ENCODE assay signal across 8 mouse cellular contexts in the genomic region with DNA sequence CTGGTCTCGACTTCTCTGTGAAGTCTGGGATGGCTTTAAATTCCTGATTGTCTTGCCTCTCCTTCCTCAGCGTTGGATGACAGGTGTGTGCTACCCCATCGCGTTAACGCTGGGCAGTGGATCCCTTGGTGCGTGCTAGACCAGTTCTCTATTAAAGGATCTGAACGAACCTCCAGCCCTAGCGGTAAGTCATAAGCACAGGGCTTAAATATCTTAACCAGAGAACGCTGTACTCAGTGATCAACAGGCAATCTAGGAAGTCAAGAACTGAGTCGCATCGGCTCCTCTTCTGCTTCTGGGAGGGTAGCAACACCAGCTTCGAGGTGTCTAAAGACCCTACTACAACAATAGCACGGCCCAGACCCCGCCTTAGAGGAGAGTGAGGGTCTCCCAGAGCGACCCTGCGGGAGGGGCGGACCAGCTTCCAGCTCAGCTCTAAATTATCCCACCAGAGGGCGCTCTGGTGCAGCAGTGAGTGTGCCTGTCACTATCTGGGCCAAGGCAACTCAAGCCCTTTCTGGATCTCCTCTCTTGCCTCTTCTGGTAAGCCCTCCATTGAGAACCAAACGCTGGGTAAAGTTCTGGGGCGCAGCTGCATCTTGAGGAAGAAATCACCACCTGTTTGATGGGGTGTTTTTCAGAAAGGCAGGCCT. TPM values are rescaled to one million over a fixed set of nuclear protein-coding genes. Genes with fewer than 3 reads are reported as not detected.
DNase-seq lines count a peak whose midpoint lies in the region; ATAC-seq and TF ChIP-seq lines count a peak whose summit lies in the region.

No protein-coding gene starts in this region.

- DNase-seq in 3134 (ENCODE audit: extremely low read depth, insufficient read length, low spot score), result peak; percentile 62
- peak; percentile 89 for DNase-seq in adrenal gland, postnatal 14 days
- peak; percentile 94 for DNase-seq in embryonic facial prominence, embryonic 11.5 days (ENCODE audit: low spot score)
- DNase-seq in heart, embryonic 10.5 days (ENCODE audit: low spot score), result peak; percentile 91
- DNase-seq in kidney, adult 9 months, result peak; percentile 77
- peak; percentile 83 for DNase-seq in liver, embryonic 11.5 days (ENCODE audit: low spot score)
- DNase-seq in spleen, postnatal 4 days (ENCODE audit: low spot score in 2 of 2), result peak; percentile 77 to 94

- peak overlapping the region; percentile 25 for H3K4me2 ChIP-seq in embryonic facial prominence, embryonic 11.5 days (ENCODE audit: low read depth, low read length)
- H3K4me2 ChIP-seq in liver, embryonic 11.5 days, result peak overlapping the region; percentile 57
- H3K4me2 ChIP-seq in myocyte (ENCODE audit: low read depth), result peak overlapping the region; percentile 87

- no peaks in the 10 kb centered on the region for H3K79me2 ChIP-seq in myocyte (ENCODE audit: control insufficient read depth, insufficient read depth)

- TF ChIP-seq POLR2A in myocyte (IDR thresholded peaks at IDR 0.05; ENCODE audit: insufficient read length, low read depth), result no peak

- H3K4me1 ChIP-seq in embryonic facial prominence, embryonic 11.5 days (ENCODE audit: control insufficient read depth, insufficient read depth, low read length), result no peaks in the 10 kb centered on the region
- H3K4me1 ChIP-seq in heart, embryonic 10.5 days, result peaks cover 20% of the 10 kb centered on the region
- no peaks in the 10 kb centered on the region for H3K4me1 ChIP-seq in liver, embryonic 11.5 days (replicated peaks; ENCODE audit: control insufficient read depth, insufficient read depth, low read length)

- peak overlapping the region; percentile 19 for H3K4me3 ChIP-seq in embryonic facial prominence, embryonic 11.5 days (ENCODE audit: low read depth, low read length)
- peak overlapping the region; percentile 57 for H3K4me3 ChIP-seq in heart, embryonic 10.5 days
- peak overlapping the region; percentile 23 for H3K4me3 ChIP-seq in liver, embryonic 11.5 days (ENCODE audit: low read depth, low read length)
- H3K4me3 ChIP-seq in myocyte, result no peak overlapping the region

- H3K9me3 ChIP-seq in embryonic facial prominence, embryonic 11.5 days (replicated peaks; ENCODE audit: control insufficient read depth, low read length), result no peaks in the 10 kb centered on the region
- no peaks in the 10 kb centered on the region for H3K9me3 ChIP-seq in heart, embryonic 10.5 days
- no peaks in the 10 kb centered on the region for H3K9me3 ChIP-seq in liver, embryonic 11.5 days (ENCODE audit: control insufficient read depth, low read length)

- H3K27me3 ChIP-seq in embryonic facial prominence, embryonic 11.5 days (ENCODE audit: control insufficient read depth, insufficient read depth, low read length), result peaks cover 10% of the 10 kb centered on the region
- H3K27me3 ChIP-seq in heart, embryonic 10.5 days (ENCODE audit: insufficient read depth, poor library complexity, severe bottlenecking), result 0 out of 2 replicates have a peak, but pooled peaks cover 9% of the 10 kb centered on the region
- H3K27me3 ChIP-seq in liver, embryonic 11.5 days (replicated peaks; ENCODE audit: control insufficient read depth, insufficient read depth, low read length), result peaks cover 3% of the 10 kb centered on the region
- no peaks in the 10 kb centered on the region for H3K27me3 ChIP-seq in myocyte (ENCODE audit: control insufficient read depth, insufficient read depth, insufficient read length)

- WGBS in embryonic facial prominence, embryonic 11.5 days, result 5% methylated on average over 20 of the region's 20 CpGs
- 5% methylated on average over 20 of the region's 20 CpGs for WGBS in heart, embryonic 10.5 days
- 5% methylated on average over 20 of the region's 20 CpGs for WGBS in liver, embryonic 11.5 days

- H3K27ac ChIP-seq in embryonic facial prominence, embryonic 11.5 days (replicated peaks; ENCODE audit: low read depth, low read length), result no peak overlapping the region
- peak overlapping the region; percentile 85 for H3K27ac ChIP-seq in heart, embryonic 10.5 days
- no peak overlapping the region for H3K27ac ChIP-seq in liver, embryonic 11.5 days (ENCODE audit: low read depth, low read length)

- H3K9ac ChIP-seq in embryonic facial prominence, embryonic 11.5 days (replicated peaks; ENCODE audit: low read length), result peak overlapping the region; percentile 5; the same call in 1 of the 2 replicates
- no peak overlapping the region; the same call in 1 of the 2 replicates for H3K9ac ChIP-seq in liver, embryonic 11.5 days (ENCODE audit: low read depth, low read length)

- no peaks in the 10 kb centered on the region for H3K36me3 ChIP-seq in embryonic facial prominence, embryonic 11.5 days (replicated peaks; ENCODE audit: control insufficient read depth, insufficient read depth, low read depth, low read length)
- no peaks in the 10 kb centered on the region for H3K36me3 ChIP-seq in heart, embryonic 10.5 days
- no peaks in the 10 kb centered on the region for H3K36me3 ChIP-seq in liver, embryonic 11.5 days (ENCODE audit: control insufficient read depth, insufficient read depth, low read length)
- no peaks in the 10 kb centered on the region for H3K36me3 ChIP-seq in myocyte (ENCODE audit: control insufficient read depth, insufficient read depth)

- 0 out of 2 replicates have a peak, but pooled peaks have one; percentile 29 for ATAC-seq in embryonic facial prominence, embryonic 11.5 days (replicated peaks; ENCODE audit: insufficient number of reproducible peaks, low FRiP score, low TSS enrichment, low read depth)
- peak; percentile 63 for ATAC-seq in liver, embryonic 11.5 days (replicated peaks; ENCODE audit: low FRiP score)

- no peak overlapping the region for H3ac ChIP-seq in myocyte (ENCODE audit: control insufficient read depth, insufficient read length)

TF ChIP-seq in myocyte, 11 proteins besides CTCF, POLR2A, EP300 and RAD21:
- TF ChIP-seq CEBPB (IDR thresholded peaks at IDR 0.05; ENCODE audit: insufficient read depth, poor library complexity, severe bottlenecking) (no peak), E2F4 (IDR thresholded peaks at IDR 0.05; ENCODE audit: insufficient read depth) (no peak), REST (IDR thresholded peaks at IDR 0.05; ENCODE audit: insufficient read depth, insufficient read length) (no peak), SRF (IDR thresholded peaks at IDR 0.05; ENCODE audit: control insufficient read depth, insufficient read length, low read depth) (no peak), TCF12 (IDR thresholded peaks at IDR 0.05; ENCODE audit: insufficient read depth, poor library complexity, severe bottlenecking) (no peak), MYOG (IDR thresholded peaks at IDR 0.05; ENCODE audit: control insufficient read depth in 1 of 3, insufficient read depth in 1 of 3, insufficient read length in 2 of 3, low read depth in 2 of 3) (no peak)

RNA-seq across cellular contexts. Expression of a gene that starts 12.6 kb away (rescaled TPM):
- total RNA-seq in adrenal gland, postnatal 14 days (2021), result 290 and 306 TPM in 2 replicates
- polyA plus RNA-seq in embryonic facial prominence, embryonic 11.5 days (2014; fragmentation: Nextera tagmentation; extraction: Ambion mirVana), result 14.7 and 16.3 TPM in 2 replicates
- polyA plus RNA-seq in heart, embryonic 10.5 days (2016; fragmentation: Nextera tagmentation; extraction: Ambion mirVana), result 139 and 252 TPM in 2 replicates
- polyA plus RNA-seq in liver, embryonic 11.5 days (2014; fragmentation: Nextera tagmentation; extraction: Ambion mirVana), result 22.6 and 23.3 TPM in 2 replicates
- polyA plus RNA-seq in myocyte (2012; fragmentation: generic; extraction: Trizol), result 284 TPM

RNA-seq across cellular contexts. Expression of a gene that starts 26.0 kb away (rescaled TPM):
- total RNA-seq in adrenal gland, postnatal 14 days (2021), result 91.3 and 111 TPM in 2 replicates
- 28.0 and 28.4 TPM in 2 replicates for polyA plus RNA-seq in embryonic facial prominence, embryonic 11.5 days (2014; fragmentation: Nextera tagmentation; extraction: Ambion mirVana)
- 54.4 and 66.3 TPM in 2 replicates for polyA plus RNA-seq in heart, embryonic 10.5 days (2016; fragmentation: Nextera tagmentation; extraction: Ambion mirVana)
- polyA plus RNA-seq in liver, embryonic 11.5 days (2014; fragmentation: Nextera tagmentation; extraction: Ambion mirVana), result 55.4 and 60.0 TPM in 2 replicates
- polyA plus RNA-seq in myocyte (2012; fragmentation: generic; extraction: Trizol), result 45.0 TPM

RNA-seq across cellular contexts. Expression of a gene that starts 43.9 kb away (rescaled TPM):
- total RNA-seq in adrenal gland, postnatal 14 days (2021), result 75.1 and 82.4 TPM in 2 replicates
- 22.5 and 23.5 TPM in 2 replicates for polyA plus RNA-seq in embryonic facial prominence, embryonic 11.5 days (2014; fragmentation: Nextera tagmentation; extraction: Ambion mirVana)
- 33.7 and 41.5 TPM in 2 replicates for polyA plus RNA-seq in heart, embryonic 10.5 days (2016; fragmentation: Nextera tagmentation; extraction: Ambion mirVana)
- polyA plus RNA-seq in liver, embryonic 11.5 days (2014; fragmentation: Nextera tagmentation; extraction: Ambion mirVana), result 52.9 and 57.3 TPM in 2 replicates
- 93.7 TPM for polyA plus RNA-seq in myocyte (2012; fragmentation: generic; extraction: Trizol)

Comparison
In these comparisons a context has a peak if more than half of its experiments do, and no peak if none do; other contexts are left out.
1. H3K4me2 ChIP-seq: peak in every context shown above with its lines; median percentile 87 in myocyte; 57 in liver, embryonic 11.5 days; 25 in embryonic facial prominence, embryonic 11.5 days.